Comparison of ENCODE assay signal across 8 mouse cellular contexts in the genomic region with DNA sequence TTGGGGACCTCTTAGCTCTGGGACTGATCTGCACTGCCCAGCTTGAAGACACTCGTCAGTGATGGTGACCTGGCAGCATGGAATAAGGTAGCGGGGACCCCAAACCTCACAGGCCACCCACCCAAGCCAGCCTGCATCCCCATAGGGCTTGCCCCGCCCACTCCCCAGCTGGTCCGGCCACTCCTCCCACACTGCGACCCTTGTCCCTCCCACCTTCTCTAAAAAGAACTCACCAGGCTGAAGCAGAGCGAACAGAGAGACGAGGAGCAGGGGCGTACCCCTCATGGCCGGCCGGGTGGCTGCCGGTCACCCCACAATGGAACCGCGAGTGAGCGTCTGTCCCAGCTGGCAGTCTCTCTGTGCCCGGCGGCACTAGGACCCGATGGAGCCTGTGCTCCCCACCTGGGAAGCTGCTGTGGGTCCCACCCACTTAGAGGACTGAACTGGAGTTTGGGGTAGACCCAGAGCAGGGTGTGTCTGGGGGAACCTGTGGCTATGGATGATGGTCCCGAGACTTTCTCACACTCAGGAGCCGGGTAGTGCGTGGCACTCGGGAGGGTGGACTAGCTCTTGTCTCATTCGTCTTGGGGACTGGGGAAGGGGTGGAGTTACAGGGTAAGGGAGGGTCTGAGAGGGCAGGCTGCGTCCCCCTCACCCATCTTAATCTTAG. TPM values are rescaled to one million over a fixed set of nuclear protein-coding genes. Genes with fewer than 3 reads are reported as not detected.
DNase-seq lines count a peak whose midpoint lies in the region; ATAC-seq lines count a peak whose summit lies in the region.

A gene (minus strand): TSS at position 569 of the 670 bp plus-strand sequence.

- peak within 1 kb of the TSS; percentile 88 for H3K4me2 ChIP-seq in hindbrain, embryonic 11.5 days (replicated peaks; ENCODE audit: low read depth, low read length)
- H3K4me2 ChIP-seq in midbrain, embryonic 15.5 days = peak within 1 kb of the TSS; percentile 87

- peak; percentile 38 to 52 for DNase-seq in kidney, postnatal 4 days
- DNase-seq in kidney, postnatal 10 days = no peak
- peak; percentile 63 for DNase-seq in embryo, embryonic 11 days
- DNase-seq in hindbrain, embryonic 11.5 days (ENCODE audit: low spot score) = peak; percentile 60
- DNase-seq in gastrocnemius, postnatal 25 days = no peak
- DNase-seq in right cerebral cortex, postnatal 25 days = no peak
- no peak for DNase-seq in layer of hippocampus, postnatal 36 days

- H3K27ac ChIP-seq in hindbrain, embryonic 11.5 days (ENCODE audit: low read depth, low read length) = no peak within 1 kb of the TSS
- no peak within 1 kb of the TSS for H3K27ac ChIP-seq in midbrain, embryonic 15.5 days

- peak within 1 kb of the TSS; percentile 53; the same call in 1 of the 2 replicates for H3K9ac ChIP-seq in hindbrain, embryonic 11.5 days (ENCODE audit: low read depth, low read length)
- peak within 1 kb of the TSS; percentile 27 for H3K9ac ChIP-seq in midbrain, embryonic 15.5 days

- under 1% methylated on average over 23 of the region's 23 CpGs for WGBS in hindbrain, embryonic 11.5 days
- under 1% methylated on average over 23 of the region's 23 CpGs for WGBS in midbrain, embryonic 15.5 days

- H3K27me3 ChIP-seq in hindbrain, embryonic 11.5 days (ENCODE audit: control insufficient read depth, insufficient read depth, low read length) = no peaks in the 10 kb centered on the region
- H3K27me3 ChIP-seq in midbrain, embryonic 15.5 days (replicated peaks) = no peaks in the 10 kb centered on the region

- peak within 1 kb of the TSS; percentile 48 for H3K4me3 ChIP-seq in hindbrain, embryonic 11.5 days (ENCODE audit: low read depth, low read length)
- peak within 1 kb of the TSS; percentile 43 for H3K4me3 ChIP-seq in midbrain, embryonic 15.5 days

- H3K9me3 ChIP-seq in hindbrain, embryonic 11.5 days (ENCODE audit: control insufficient read depth, low read length) = no peaks in the 10 kb centered on the region
- H3K9me3 ChIP-seq in midbrain, embryonic 15.5 days = no peaks in the 10 kb centered on the region

- peak; percentile 71 for ATAC-seq in hindbrain, embryonic 11.5 days (ENCODE audit: low FRiP score)
- ATAC-seq in midbrain, embryonic 15.5 days (replicated peaks) = peak; percentile 58

- H3K36me3 ChIP-seq in hindbrain, embryonic 11.5 days (ENCODE audit: control insufficient read depth, insufficient read depth, low read length) = no peaks in the 10 kb centered on the region
- no peaks in the 10 kb centered on the region for H3K36me3 ChIP-seq in midbrain, embryonic 15.5 days (replicated peaks)

- 0 out of 2 replicates have a peak, but pooled peaks cover 2% of the 10 kb centered on the region for H3K4me1 ChIP-seq in hindbrain, embryonic 11.5 days (replicated peaks; ENCODE audit: control insufficient read depth, insufficient read depth, low read length)
- H3K4me1 ChIP-seq in midbrain, embryonic 15.5 days = peaks cover 11% of the 10 kb centered on the region

RNA-seq across cellular contexts. Expression of the gene that starts here (rescaled TPM):
- 3.2 and 3.9 TPM in 2 replicates for polyA plus RNA-seq in hindbrain, embryonic 11.5 days (2014; fragmentation: Nextera tagmentation; extraction: Ambion mirVana)
- 1.4 and 2.1 TPM in 2 replicates for polyA plus RNA-seq in midbrain, embryonic 15.5 days (2015; fragmentation: Nextera tagmentation; extraction: Ambion mirVana)
- under 1 TPM in 1 of 2 experiments, not detected in 1; 0.27 TPM for total RNA-seq in gastrocnemius, postnatal 25 days (2021)
- total RNA-seq in layer of hippocampus, postnatal 36 days (2021) = under 1 TPM in 1 of 2 experiments, not detected in 1; 0.10 TPM

Comparison
In these comparisons a context has a peak if more than half of its experiments do, and no peak if none do; other contexts are left out.
1. DNase-seq: peak in kidney, postnatal 4 days (2 of 2), embryo, embryonic 11 days (single experiment) and hindbrain, embryonic 11.5 days (single experiment); none in kidney, postnatal 10 days (single experiment), gastrocnemius, postnatal 25 days (single experiment), right cerebral cortex, postnatal 25 days (single experiment) and layer of hippocampus, postnatal 36 days (0 of 2).